Mouse (Mus musculus) testis, postnatal 14 days (tissue): ENCODE measurements around the gene Rbm45.

ENCODE experiments used
- DNase-seq: peaks from one replicate; pipeline ENCODE4 v3.0.0; 2021; ENCODE audit warnings: low spot score

The Rbm45 gene

DNA sequence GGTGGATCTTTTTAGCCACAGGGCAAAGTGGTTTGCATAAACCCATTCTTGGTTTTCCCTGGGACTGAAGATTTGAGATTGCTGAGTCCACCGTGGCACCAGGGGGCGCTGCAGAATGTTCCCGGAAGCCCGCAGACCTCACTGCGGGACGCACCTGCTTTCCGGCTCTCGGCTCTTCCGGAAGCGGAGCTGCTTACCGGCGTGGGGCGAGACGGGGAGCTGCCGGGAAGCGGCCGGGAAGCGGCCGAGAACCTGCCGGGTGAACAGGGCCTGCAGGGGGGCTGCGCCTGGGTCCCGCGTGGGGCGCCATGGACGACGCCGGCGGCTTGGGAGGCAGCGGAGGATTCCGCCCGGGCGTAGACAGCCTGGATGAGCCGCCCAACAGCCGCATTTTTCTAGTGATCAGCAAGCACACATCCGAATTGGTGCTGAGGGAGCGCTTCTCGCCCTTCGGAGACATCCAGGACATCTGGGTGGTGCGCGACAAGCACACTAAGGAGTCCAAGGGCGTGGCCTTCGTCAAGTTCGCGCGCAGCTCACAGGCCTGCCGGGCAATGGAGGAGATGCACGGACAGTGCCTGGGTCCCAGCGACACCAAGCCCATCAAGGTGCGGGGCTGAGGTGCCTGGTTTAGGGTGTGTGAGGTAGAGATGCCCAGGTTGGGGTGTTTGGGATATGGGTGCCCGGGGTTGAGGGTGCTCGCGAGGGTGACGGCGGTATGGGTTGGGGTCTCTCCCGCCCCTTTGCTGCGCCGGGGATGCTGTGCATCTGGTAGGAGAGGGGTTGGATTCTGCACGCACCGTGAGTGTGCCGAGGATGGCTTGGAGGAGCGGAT is at the start of gene Rbm45:
Gene Rbm45, plus strand, starts transcription at position 164 of the 835 bp plus-strand sequence.
- DNase-seq = peak; percentile 86

DNA sequence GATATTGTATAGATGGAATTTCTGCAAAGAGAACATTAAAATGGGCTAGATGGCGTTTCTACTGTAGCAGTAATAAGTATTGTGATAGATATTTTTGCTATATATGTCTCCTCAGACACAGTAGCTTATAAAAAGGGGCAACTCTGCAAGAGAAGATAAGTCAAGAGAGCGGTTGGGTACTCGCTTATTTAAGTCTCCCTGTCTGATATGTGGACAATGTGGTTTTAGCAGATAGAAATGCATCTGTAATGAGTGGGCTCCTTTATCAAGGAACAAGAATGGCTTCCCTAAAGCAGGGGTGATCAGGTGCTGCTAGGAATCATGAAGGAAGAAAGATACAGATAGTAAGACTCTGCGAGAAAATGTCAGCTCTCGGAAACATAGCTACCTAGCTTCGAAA is 49.4 kb upstream of the Rbm45 start:
- DNase-seq = no peak

DNA sequence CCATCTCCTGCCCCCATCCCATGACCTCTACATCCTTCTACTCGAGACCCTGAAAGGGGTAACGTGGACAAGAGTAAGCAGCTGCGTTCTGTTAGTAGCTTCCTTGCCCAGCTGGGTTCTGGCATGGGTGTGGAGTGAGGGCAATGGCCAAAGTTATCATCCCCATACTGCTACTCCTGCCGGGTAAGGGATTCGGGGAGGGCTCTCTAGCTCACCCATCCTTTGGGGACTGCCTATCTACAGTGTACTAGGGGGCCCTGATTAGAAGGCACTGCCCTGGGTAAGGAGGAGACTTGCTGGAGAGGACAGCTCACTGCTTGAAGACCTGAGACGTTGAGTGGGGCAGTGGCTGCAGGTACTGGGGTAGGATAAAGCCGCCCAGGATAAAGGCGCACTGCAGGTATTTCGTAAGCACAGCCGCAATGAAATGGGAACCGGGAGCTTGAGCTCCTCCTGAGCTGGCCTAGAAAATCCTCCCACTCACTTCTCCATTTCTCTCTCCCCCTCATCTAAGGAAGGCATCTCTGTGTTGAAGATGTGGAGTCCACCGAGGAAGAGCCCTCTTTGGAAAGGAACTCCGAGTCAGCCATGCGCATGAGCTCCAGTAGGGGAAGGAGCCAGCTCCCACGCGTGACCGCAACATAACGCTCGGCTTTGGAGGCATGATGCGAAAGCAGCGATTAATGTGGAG is 46.5 kb upstream of the Rbm45 start:
- DNase-seq = no peak

GRCm38 (mm10) chr2:76324463-76324862 is 45.3 kb upstream of the Rbm45 start:
- DNase-seq = no peak

GRCm38 (mm10) chr2:76326161-76326560 is 43.6 kb upstream of the Rbm45 start:
- no peak for DNase-seq

GRCm38 (mm10) chr2:76330081-76330480 is 39.7 kb upstream of the Rbm45 start:
- DNase-seq = no peak

DNA sequence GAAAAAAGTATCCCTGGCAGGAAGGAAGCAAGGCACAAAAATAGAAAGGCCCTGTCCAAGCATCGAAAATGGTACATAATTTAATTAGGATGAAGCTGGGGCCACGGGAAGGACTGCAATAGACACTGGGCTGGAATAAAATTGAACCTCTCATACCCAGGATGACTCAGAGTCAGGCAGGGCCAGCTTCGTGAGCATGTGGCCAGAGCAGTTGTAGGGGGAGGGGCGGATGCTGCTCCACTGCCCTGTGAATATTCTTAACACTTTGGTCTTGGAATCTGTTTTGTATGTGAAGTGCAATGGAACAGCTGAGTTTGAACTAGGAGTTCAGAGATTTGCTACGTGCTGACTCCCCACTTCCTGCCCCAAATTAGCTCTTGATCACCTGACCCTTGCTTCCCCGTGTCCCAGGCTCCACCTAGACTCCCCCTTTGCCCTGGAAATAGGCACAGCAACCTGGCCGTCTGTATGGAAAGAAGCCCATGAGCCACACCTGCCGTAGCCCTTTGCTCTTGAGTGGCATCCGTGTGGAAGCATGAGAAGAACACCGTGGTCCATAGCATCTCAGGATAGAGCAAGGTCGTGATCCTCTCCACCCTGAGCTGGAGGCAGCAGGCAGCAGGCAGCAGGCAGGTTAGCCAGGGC is 37.5 kb upstream of the Rbm45 start:
- no peak for DNase-seq

DNA sequence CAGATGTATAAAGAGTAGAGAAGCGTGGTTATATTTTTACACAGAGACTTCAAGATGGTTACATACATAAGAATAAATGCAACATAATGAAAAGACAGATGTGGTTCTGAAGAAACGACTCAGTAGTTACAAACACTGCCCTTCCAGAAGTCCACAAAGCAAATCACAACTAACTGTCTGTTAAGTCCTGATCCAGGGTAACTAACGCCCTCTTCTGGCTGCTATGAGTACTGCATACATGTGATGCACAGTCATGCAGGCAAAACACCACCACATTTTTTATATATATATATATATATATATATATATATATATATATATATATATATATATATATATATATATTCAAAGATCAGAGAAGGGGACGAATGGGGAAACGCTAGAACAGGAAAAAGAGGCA is 35.2 kb upstream of the Rbm45 start:
- no peak for DNase-seq

GRCm38 (mm10) chr2:76338215-76339156 is 31.3 kb upstream of the Rbm45 start, which contains the start of gene Pde11a:
Gene Pde11a, minus strand, starts transcription at chr2:76338774.
- peak; percentile 15 for DNase-seq

DNA sequence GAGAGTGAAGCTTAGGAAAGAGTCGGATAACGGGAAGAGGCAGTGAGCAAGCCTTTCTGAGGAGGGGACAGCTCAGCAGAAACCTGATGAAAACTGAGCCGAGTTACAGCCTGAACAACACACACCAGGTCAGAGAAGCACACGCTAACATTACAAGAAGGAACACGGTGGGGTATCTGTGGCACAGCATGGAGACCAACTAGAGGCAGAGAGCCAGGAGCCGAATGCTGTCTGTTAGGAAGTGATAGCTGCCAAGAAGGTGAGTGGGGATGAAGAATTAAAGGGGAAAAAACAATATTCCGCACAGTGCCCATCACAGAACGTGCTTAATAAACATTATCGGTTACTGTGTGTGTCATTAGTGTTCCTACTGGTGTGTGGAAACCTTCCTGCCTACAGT is 27.6 kb upstream of the Rbm45 start:
- no peak for DNase-seq

DNA sequence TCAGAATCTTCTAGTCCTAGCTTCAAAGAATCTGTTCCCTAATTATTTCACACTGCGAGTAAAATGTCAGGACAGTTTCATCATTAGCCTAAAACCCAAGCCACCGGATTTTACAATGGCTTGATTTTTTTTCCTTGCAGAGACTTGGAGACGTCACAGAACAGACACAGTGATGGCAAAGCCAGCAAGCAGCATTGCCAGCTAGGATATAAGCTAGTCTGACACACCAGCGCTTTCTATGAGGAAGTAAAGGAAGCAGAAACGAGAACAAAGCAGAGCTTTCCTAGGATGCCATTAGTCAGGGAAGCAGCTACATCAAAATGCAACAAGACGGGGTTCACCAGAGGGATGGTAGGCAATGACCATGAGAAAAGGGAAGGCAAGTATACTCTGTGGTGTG is 21.9 kb upstream of the Rbm45 start:
- no peak for DNase-seq

DNA sequence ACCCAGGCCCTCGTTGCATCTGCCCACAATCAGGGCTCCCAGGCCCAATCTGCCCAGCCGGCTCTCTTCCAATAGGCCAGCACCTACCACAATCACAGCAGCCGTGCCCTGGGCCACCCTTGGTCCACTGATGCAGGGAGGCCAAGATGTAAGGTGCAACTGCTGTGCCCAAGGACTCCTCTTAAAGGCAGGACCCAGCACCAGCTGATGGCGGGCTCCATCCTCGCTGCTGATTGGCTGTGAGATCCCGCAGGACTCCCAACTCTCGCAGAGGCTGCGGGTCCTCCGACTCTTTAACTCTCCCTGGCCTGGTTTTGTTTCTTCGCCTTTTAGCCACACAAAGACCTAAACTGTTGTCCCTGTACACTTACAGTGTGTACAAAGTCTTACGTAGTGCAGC is 9.6 kb upstream of the Rbm45 start, which contains the start of gene Cyct:
Gene Cyct, minus strand, starts transcription at position 225 of the 400 bp plus-strand sequence.
- DNase-seq = peak; percentile 68

DNA sequence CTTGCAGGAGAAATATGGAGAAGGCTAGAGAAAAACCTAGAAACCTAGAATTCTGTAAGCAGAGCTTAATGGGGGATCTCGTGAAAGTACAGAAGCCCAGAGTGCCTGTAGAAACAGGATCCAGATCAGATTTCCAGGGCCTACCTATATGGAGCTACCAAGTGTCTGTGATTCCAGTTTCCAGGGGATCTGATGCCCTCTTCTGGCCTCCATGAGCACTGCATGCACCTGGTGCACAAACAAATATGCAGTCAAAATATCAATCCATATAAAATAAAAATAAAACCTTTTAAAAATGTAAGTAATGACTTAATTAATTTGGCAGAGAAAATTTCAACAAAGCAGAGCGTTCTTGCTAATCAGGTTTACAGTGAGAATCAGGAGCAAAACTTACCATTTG is 7.7 kb upstream of the Rbm45 start:
- DNase-seq = no peak

- DNase-seq = no peak
Observed at GRCm38 (mm10) chr2:76365811-76366210, 4.0 kb upstream of the Rbm45 start.

GRCm38 (mm10) chr2:76367188-76367922 is 2.4 kb upstream of the Rbm45 start:
- DNase-seq = peak; percentile 55

DNA sequence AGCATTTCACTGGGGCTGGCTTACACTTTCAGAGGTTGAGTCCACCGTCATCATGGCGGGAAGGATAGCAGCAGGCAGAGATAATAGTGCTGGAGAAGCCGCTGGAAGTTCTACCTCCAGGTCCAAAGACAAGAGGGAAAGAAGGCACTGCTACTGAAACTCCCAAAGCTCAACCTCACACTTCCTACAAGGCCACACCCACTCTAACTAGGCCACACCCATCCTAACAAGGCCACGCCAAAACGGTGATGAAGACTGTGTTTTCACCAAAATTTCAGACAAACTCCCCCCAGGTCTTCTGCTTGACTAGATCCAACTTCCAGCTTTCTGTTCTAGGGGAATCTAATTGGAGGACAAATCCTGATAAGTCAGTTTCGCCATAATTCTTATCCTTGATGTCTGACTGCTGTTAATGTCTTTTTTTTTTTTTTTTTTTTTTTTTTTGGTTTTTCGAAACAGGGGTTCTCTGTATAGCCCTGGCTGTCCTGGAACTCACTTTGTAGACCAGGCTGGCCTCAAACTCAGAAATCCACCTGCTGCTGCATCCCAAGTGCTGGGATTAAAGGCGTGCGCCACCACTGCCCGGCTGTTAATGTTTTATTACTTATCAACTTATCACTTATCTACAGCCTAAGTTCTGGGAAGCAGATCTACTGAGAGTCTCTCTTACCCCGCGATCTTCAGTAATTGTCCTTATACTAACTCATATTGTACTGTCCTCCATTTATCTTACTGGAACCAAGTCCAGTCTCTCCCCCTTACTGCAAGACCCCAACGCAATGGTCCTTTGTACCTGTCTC is 723 bp upstream of the Rbm45 start:
- no peak for DNase-seq

DNA sequence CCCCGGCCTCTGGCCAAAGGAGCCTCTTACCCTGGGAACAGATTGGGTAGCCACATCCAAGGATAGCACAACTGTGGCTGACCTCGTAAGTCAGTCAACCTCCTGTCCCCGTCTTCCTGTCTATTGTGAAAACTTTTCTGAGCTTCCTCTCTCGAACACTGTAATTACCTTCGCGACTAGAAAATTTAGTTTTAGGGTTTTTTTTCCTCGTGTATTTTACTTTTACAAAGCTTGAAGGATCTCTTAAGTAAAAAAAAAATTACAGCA is 805 bp downstream of the Rbm45 start:
- no peak for DNase-seq

GRCm38 (mm10) chr2:76372244-76372643 is 2.5 kb downstream of the Rbm45 start:
- DNase-seq = no peak

DNA sequence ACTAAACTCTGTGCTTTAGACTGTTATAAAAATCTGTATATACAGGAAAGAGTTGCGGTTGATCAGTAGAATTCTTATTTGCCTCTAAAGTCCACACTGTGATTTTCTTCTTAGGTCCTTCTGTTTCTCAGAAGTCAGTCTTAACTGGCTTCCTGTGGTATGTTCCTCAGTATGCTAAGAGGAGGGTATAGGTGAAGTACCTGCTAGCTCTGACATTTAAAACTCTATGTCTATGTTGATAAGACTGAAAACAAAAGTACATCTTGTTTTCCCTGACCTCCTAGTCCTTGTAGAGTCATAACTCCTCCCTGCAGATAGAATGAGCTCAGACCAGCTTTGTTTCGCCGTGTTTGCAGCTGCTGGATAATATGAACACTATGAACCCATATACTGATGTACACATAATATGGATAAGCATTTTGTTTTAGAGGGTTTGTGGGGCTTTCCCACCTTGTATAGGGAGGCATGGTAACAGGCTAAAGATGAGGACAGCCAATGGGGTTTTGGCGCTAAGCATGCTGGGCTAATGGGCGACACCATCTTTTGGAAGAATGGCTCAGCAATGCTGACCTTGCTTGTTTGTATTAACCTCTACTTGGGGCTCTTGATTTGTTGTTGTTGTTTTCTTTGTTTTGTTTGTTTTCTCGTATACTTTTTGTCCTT is 4.9 kb downstream of the Rbm45 start:
- no peak for DNase-seq

DNA sequence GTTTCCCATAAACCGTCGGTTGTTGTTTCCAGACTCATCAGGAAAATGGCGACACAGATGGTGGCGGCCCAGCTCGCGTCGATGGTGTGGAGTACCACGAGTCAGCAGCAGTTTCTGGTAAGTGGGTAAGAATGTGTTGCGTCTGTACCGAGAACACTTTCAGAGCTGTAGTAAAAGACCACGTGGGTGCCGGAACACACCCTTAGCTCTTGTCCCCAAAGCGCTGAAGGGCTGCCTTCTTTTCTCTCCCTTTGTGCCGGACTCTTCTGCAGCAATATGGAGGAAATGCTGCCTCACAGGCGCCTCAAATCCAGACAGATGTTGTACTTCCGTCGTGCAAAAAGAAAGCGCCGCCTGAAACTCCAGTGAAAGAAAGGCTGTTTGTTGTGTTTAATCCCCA is 8.9 kb downstream of the Rbm45 start:
- DNase-seq = no peak
